Mouse (Mus musculus) cerebellum, adult 9-10 months (tissue): ENCODE data around the gene Etnk1.

Experiments
- DNase-seq: peaks from one replicate; pipeline ENCODE4 v3.0.0; 2022

Etnk1 gene

DNA sequence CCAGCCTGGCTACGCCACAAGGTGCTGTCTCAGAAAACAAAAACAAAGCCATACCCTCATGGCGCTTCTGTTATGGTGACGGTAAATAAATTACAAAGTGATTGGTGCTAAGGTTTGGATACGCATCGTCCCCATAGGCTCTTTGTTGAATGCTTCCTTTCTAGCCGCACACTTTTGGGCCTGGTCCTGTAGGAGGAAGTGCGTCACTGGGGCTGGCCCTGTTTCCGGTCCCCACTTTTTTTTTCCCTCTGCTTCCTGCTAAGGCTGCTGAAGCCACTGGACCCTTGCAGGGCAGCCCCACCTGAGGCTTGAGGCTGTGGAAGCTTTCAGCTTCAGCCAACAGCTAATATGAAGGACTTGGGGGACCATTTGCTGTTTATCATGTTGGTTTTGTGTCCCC is 54.2 kb downstream of the Etnk1 start:
- DNase-seq: no peak

DNA sequence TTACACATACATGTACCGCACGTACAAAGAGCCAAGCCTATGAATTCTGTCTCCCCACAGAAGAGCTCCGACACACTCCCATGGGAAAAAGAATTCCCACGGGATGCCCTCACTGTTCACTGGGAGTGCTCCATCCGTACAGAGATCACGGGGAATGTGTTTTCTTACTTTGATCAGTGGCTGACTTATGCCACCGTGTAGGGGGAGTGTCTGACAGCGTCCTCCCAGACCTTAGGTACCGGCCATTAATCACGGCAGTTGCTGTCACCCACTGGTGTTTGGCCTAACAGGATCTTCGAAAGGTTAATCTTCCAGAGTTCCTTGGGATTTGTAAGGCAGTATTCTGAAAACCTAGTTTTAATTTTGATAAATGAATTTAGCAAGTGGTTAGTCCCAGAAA is 57.0 kb downstream of the Etnk1 start:
- DNase-seq: no peak

DNA sequence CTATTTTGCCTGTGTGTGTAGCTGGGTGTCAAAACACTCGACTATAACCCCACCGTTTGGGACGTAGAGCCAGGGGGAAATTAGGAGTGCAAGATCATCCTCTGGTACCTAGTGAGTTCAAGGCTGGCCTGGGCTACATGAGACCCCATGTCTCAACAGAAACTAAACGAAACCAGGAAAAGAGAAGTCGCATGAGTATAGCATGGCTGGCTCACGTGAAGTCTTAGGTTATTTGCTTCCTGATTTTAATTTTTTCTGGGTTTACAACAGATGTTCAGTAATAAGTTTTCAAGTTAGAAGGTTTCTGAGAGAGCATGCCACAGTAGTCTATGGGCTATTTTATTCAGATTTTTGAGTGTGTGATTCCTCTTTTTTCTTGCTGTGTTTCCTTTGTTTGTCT is 57.9 kb downstream of the Etnk1 start:
- DNase-seq: no peak

DNA sequence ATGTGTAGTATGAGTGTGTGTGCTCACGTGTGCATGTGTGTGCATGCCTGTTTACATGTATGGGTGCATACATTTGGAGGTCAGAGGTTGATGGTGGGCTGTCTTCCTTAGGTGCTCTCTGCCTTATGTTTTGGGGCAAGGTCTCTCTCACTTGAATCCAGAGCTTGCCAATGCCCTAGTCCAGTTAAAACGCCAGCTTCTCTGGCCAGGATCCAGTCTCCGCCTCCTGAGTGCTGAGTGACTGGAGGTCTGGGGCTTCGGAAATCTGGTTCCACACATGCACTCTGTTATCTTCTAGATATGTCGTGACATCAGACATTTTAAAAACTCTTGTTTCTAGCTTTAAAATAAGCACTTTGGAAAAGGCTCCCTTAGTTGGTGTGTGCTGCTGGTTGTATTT is 61.7 kb downstream of the Etnk1 start:
- no peak for DNase-seq

DNA sequence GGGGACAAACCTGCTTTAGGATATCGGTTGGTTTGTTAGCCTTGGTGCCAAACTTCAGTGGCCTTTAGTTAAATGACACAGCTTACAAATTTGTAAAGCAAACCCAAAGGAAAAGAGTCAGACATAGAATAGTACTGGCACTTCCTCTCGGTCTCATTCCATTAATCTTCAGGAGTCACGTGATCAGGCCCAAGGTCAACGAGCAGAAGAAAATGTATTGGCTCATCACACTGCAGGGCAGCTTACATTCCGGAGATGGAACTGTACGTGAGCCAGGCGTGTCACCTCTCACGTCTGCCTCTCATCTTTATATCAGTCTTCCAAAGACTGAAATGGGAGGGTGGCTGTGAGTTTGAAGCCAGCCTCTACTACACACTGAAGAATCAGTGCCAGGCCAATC is 62.9 kb downstream of the Etnk1 start:
- DNase-seq: no peak

DNA sequence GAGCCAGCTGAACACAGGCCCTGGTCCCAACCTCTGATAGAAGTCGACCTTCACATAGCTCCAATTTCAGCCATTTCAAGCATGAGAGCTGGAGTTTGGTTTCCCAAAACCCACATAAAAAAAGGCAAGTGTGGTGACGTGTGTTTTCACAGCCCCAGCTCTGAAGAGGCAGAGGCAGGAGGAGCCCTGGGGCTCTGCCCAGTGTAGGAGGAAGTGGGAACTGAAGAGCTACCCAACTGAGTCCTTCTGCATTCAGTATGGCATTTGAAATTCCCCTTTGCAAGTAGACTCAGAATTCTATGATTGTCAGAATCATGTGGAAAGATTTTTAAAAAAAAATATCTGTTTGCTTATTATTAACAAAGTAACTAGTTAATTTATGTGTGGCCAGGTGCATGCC is 63.9 kb downstream of the Etnk1 start:
- DNase-seq: no peak

DNA sequence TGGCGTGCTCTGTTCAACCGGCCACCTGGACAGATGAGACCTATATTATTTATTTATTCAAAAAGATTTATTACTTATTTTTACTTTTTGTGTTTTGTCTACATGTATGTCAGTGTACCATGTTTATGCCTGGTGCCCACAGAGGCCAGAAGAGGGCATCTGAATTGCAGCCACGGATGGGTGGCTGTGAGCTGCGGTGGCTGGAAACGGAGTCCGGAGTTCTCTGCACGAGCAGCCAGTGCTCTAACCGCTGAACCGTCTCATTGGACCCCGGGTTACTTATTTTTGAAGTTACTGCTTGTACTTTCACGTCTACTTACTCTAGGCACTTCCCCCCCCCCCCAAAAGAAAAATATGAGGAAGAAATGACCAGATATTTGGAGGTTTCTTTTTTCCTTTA is 65.7 kb downstream of the Etnk1 start:
- DNase-seq: no peak

DNA sequence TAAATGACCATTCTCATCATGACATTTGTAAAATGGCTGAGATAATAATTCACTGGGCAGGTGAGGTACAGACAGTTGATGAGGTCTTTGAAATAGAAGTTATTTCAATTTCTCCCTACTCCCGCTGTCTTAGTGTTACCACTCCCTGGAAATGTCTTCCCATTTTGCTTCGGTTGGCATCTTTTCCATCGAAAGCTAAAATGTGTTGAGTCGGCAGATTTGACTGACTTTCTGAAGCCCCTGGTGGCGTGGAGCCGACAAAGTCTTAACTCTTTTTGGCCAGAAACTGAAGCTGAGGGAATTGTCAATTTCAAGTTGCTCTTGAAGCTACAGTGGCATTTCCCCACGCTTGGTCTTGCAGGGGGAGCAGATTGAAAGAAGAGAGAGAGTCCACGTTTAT is 67.8 kb downstream of the Etnk1 start:
- DNase-seq: no peak

DNA sequence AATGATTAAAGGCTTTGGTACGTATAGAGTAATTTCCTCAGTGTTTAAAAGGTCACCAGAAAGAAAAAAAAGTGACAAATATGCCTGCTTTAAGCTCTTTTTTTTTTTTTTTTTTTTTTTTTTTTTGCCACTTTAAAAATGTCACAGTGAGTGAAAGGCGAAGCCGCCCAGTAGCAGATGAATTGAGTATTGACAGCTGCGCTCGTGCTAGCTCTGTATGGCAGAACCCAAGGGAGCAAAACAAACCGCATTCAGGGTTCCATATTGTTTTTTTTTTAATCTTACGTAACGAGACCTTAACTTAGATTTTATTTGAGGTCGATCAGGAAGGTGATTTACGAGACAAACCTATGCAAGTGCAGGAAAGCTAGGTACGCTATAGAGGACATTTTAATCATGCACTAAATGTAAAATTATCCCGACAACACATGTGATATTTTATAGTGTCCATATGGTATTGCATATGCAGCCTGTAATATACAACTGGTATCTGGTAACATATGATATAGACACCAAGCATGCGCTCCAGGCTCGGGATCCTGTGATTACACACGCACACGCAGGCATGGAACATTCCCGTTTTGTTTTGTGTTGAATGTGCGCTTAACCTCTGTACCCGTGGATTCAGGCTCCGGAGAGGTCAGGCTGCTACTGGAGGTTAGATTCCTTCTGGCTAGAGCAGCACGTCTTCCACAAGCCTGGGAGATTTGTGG is 72.5 kb downstream of the Etnk1 start:
- no peak for DNase-seq

DNA sequence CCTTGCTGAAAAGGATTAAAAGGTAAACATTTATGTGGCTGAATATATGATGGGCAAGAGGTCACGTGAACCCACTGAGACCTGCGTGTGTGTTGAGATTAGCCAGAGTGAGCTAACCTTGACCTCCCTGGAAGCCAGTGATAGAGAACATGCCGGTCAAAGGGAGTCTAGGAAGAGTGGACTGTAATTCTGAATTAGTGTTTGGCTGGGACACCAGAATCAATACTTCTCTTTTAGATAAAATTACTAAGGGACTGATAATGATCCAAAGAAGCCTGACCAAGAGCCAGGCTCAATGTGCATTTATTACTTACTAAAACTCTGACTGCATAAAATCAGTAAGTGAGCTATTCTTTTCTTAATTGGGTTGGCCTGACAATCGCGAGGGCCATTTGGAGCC is 76.2 kb downstream of the Etnk1 start:
- DNase-seq: no peak

DNA sequence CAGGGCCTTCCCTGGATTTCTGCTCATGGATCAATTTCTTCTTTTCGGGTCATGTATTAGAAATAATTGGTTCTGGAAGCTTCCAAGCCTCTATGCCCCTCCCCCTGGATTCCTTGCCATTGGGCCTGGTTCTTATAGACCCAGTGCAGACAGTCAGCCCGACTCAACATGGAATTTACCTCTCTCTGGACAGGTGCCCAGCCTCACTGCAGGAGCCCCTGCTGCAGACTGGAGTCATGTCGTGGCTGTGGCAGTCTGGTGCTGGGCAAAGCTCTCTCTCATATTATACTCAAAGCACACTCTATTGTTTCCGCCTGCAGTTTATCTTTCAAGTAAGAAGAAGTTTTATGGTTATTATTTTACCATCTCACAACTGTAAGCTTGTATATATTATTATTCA is 90.9 kb downstream of the Etnk1 start:
- no peak for DNase-seq

DNA sequence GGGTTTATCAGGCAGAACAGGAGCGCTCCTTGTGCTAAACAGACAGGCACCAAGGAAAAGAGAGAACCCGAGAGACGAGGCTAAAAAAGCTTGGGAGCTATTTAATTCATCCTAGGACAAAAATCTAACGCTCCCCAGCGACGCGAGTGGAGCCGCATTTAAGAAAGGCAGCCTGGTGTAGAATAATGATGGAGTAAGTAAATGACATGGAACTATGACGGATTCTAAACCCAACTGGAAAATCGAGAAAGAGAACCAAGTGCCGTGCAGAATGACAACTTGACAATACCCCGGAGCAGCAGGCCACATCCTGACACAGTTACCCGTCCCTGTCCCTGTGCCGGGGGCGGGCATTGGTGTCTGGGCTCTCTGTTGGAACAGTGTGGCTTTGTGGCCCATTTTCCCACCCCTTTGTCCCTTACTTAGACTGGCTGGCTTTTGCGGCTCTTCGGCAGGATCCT is 92.2 kb downstream of the Etnk1 start:
- peak; percentile 6 for DNase-seq

DNA sequence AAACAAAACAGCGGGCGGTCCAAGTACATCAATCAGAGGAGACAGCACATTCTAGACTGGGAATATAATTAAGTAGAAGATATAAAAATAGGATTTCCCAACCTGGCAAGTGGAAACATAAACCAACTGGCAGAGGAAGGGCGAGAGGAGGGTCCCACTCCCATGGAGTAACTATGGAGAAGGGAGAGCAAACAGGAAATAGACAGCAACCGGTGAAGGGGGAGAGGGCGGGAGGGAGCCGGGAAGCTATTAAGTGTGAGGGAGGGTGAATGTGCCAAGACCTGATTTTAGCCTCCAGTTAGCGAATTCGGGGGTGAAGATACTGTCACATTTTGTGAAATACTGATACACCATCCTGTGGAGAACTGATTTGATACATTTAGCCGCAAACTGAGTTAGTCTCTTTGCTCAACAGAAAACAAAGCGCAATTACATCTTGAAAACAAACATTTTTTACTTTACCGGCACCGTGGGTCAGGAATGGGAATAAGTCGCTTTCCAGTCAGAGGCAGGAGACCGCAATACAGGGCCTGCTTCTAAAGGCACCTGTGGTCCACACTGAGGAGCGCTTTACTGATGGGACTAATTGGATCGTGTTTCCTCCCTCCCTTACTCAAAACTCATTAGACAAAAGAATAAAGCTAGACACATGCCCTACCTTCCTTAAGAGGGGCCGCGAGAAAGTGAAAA is 93.0 kb downstream of the Etnk1 start:
- no peak for DNase-seq

DNA sequence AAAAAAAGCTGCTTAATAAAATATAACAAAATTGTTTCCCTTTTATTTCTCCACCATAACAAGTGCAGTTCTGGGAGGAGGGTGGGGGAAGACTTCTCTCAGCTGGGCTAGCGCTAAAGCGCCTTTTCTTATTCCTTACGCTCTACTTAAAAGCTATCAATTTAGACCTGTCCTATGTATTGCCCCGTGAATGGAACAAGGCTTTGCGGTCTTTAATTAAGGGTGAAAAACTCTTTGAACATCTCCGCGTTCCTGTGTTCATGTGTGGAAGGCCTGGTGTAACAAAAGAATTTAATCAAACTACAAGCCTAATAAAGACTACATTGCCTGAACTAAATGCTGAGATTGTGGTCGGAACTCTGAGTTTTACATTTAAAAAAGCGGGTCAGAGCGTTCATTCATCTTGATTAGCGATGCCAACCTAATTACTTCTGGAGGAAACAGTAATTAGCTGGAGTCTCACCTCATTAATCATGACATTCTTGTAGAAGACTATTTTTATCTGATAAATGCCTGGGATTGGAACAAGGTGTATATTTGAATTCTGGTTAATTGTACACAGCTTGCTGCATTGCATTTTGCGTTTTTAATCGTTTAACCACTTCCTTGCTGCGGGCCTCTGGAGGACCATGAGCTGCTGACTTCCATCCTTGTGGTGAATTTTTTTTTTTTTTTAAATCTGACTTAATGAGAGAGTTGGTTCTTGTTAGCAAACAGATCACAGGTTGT is 93.7 kb downstream of the Etnk1 start:
- DNase-seq: no peak

DNA sequence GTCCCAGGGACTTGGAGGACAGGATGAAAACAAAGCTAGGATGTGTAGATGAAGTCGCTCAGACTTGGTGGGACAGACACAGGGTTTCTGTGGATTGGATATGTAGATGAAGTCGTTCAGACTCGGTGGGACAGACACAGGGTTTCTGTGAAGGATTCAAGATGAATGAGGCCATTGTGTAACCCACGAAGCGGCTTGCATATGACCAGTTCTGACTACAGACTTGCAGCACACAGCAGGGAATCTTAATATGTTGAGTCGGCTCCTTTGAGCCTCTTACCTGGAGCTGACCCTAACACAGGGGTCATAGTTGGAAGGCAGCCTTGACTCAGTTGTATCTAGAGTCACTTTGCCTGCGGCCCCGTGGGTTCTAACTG is 94.3 kb downstream of the Etnk1 start:
- no peak for DNase-seq

DNA sequence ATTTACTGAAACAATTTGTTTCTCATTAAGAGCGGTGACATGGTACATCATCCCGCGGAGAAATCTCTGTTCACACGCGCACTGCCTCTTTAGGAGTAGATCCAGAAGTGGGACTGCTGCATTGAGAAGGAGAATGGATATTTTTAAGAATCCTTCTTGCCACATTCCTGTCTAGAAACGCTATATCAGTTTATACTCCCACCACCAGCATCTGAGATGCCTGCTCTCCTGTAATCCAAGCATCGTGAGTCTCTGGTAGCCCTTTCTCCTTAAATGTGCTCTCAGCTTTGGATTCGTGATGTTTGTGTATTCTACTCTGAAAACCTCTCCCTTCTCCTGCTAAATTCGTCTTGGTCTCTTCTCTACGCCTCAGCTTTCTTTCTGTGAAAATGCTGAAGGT is 98.5 kb downstream of the Etnk1 start:
- DNase-seq: no peak

DNA sequence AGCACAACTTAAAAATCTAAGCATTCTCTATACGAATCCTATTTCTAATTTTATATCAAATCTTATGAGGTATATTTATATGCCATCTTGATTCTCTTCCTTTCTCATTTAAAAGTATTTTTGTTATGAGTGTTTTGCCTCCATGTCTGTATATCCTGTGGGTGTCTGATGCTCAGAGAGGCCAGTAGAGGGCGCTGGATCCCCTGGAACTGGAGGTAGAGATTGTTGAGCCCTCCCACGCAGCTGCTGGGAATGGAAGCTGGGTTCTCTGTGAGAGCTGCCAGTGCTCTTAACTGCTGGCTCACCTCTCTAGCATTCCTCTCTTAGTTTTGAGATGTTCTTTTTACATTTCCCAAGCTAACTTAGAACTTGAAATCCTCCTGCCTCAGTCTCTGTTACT is 112.2 kb downstream of the Etnk1 start:
- DNase-seq: no peak
